ENCODE assay signal across 14 mouse cellular contexts in genomic region chr7:144427460-144427859, GRCm38 (mm10). TPM values are rescaled to one million over a fixed set of nuclear protein-coding genes. Genes with fewer than 3 reads are reported as not detected.
DNase-seq lines count a peak whose midpoint lies in the region; ATAC-seq and TF ChIP-seq lines count a peak whose summit lies in the region.
"Had no signal": no experiment of that assay in that cellular context is flagged by ENCODE, and none has a peak within 500 bp of the region (broad histone marks: within the 10 kb centered on the region; RNA-seq: fewer than 3 reads in every experiment).

No protein-coding gene starts in this region.

- no peak for ATAC-seq in liver, postnatal 0 days
- no peak for ATAC-seq in liver, embryonic 12.5 days
- no peak for ATAC-seq in G1E (ENCODE audit: extremely low read depth, insufficient number of reproducible peaks, low FRiP score, poor library complexity, severe bottlenecking)
- peak; percentile 63 for ATAC-seq in granulocyte monocyte progenitor cell, adult 5-6 weeks (replicated peaks; ENCODE audit: poor library complexity, severe bottlenecking)
- ATAC-seq in midbrain, embryonic 14.5 days (ENCODE audit: low FRiP score, low TSS enrichment): no peak

- H3K9ac ChIP-seq in liver, postnatal 0 days (replicated peaks): no peak overlapping the region
- H3K9ac ChIP-seq in liver, embryonic 12.5 days: no peak overlapping the region
- no peak overlapping the region for H3K9ac ChIP-seq in midbrain, embryonic 14.5 days (replicated peaks; ENCODE audit: low read length)
- H3K9ac ChIP-seq: limb, embryonic 12.5 days; neural tube, embryonic 12.5 days; stomach, embryonic 15.5 days had no signal

- TF ChIP-seq POLR2A in cerebellum, adult 2 months (IDR thresholded peaks at IDR 0.05; ENCODE audit: borderline replicate concordance, insufficient read depth, low read length): no peak

- no peak for DNase-seq in cerebellum, adult 2 months
- DNase-seq in cerebellum, adult 9-11 months: no peak
- DNase-seq in liver, postnatal 0 days: no peak
- no peak for DNase-seq in G1E (ENCODE audit: low spot score)
- DNase-seq in midbrain, embryonic 14.5 days: no peak
- no peak for DNase-seq in layer of hippocampus, adult 8-10 months (ENCODE audit: low spot score in 2 of 2)
- DNase-seq: cerebellum, postnatal 36 days; kidney, adult 18-20 months; right cerebral cortex, adult 18-20 months had no signal

- H3K4me2 ChIP-seq in liver, postnatal 0 days (ENCODE audit: low read depth, low read length): no peak overlapping the region
- no peak overlapping the region for H3K4me2 ChIP-seq in liver, embryonic 12.5 days
- no peak overlapping the region for H3K4me2 ChIP-seq in midbrain, embryonic 14.5 days (ENCODE audit: low read length)
- H3K4me2 ChIP-seq: limb, embryonic 12.5 days; neural tube, embryonic 12.5 days; stomach, embryonic 15.5 days had no signal

- H3K4me1 ChIP-seq in cerebellum, adult 2 months (ENCODE audit: control insufficient read depth, insufficient read depth, low read length): no peaks in the 10 kb centered on the region
- no peaks in the 10 kb centered on the region for H3K4me1 ChIP-seq in liver, postnatal 0 days (ENCODE audit: insufficient read depth)
- H3K4me1 ChIP-seq in liver, embryonic 12.5 days: no peaks in the 10 kb centered on the region
- H3K4me1 ChIP-seq in G1E (ENCODE audit: insufficient read depth, low read depth, low read length): no peaks in the 10 kb centered on the region
- no peaks in the 10 kb centered on the region for H3K4me1 ChIP-seq in midbrain, embryonic 14.5 days (ENCODE audit: control insufficient read depth, insufficient read depth, low read length)
- H3K4me1 ChIP-seq: limb, embryonic 12.5 days; neural tube, embryonic 12.5 days; stomach, embryonic 15.5 days had no signal

- no peaks in the 10 kb centered on the region for H3K27me3 ChIP-seq in cerebellum, adult 2 months (ENCODE audit: control insufficient read depth, insufficient read depth, low read length)
- H3K27me3 ChIP-seq in liver, postnatal 0 days (ENCODE audit: insufficient read depth, low read length): no peaks in the 10 kb centered on the region
- H3K27me3 ChIP-seq in liver, embryonic 12.5 days (replicated peaks): peaks cover 9% of the 10 kb centered on the region; the same call in 1 of the 2 replicates
- peaks cover 60% of the 10 kb centered on the region for H3K27me3 ChIP-seq in G1E (ENCODE audit: insufficient read depth, low read length)
- H3K27me3 ChIP-seq in midbrain, embryonic 14.5 days (ENCODE audit: control insufficient read depth, insufficient read depth, low read length): no peaks in the 10 kb centered on the region
- H3K27me3 ChIP-seq: limb, embryonic 12.5 days; neural tube, embryonic 12.5 days; stomach, embryonic 15.5 days had no signal

- H3K9me3 ChIP-seq in liver, postnatal 0 days (ENCODE audit: low read length): no peaks in the 10 kb centered on the region
- no peaks in the 10 kb centered on the region for H3K9me3 ChIP-seq in liver, embryonic 12.5 days (replicated peaks)
- H3K9me3 ChIP-seq in G1E (replicated peaks): peaks cover 3% of the 10 kb centered on the region; the same call in 1 of the 2 replicates
- no peaks in the 10 kb centered on the region for H3K9me3 ChIP-seq in midbrain, embryonic 14.5 days (ENCODE audit: control insufficient read depth, low read length)
- H3K9me3 ChIP-seq: neural tube, embryonic 12.5 days; stomach, embryonic 15.5 days had no signal

- no peaks in the 10 kb centered on the region for H3K36me3 ChIP-seq in liver, postnatal 0 days (replicated peaks; ENCODE audit: insufficient read depth, low read length)
- no peaks in the 10 kb centered on the region for H3K36me3 ChIP-seq in liver, embryonic 12.5 days
- H3K36me3 ChIP-seq in G1E (replicated peaks): no peaks in the 10 kb centered on the region
- no peaks in the 10 kb centered on the region for H3K36me3 ChIP-seq in midbrain, embryonic 14.5 days (ENCODE audit: control insufficient read depth, insufficient read depth, low read length)
- H3K36me3 ChIP-seq: limb, embryonic 12.5 days; neural tube, embryonic 12.5 days; stomach, embryonic 15.5 days had no signal

- TF ChIP-seq EP300 in liver, postnatal 0 days (IDR thresholded peaks at IDR 0.05; ENCODE audit: low read depth): no peak

- no peak overlapping the region for H3K4me3 ChIP-seq in cerebellum, adult 2 months (replicated peaks; ENCODE audit: insufficient read depth, low read depth, low read length)
- H3K4me3 ChIP-seq in liver, postnatal 0 days (ENCODE audit: low read depth, low read length): no peak overlapping the region
- H3K4me3 ChIP-seq in liver, embryonic 12.5 days: no peak overlapping the region
- H3K4me3 ChIP-seq in G1E (ENCODE audit: low read depth, low read length): no peak overlapping the region
- H3K4me3 ChIP-seq in midbrain, embryonic 14.5 days (replicated peaks; ENCODE audit: low read depth, low read length): no peak overlapping the region
- H3K4me3 ChIP-seq: limb, embryonic 12.5 days; neural tube, embryonic 12.5 days; stomach, embryonic 15.5 days had no signal

- 0 out of 2 replicates have a peak, but pooled peaks have one; percentile 16 for TF ChIP-seq CTCF in cerebellum, adult 2 months (IDR thresholded peaks at IDR 0.05; ENCODE audit: borderline replicate concordance, insufficient read depth, low read depth, low read length)
- peak; percentile 58 for TF ChIP-seq CTCF in liver, postnatal 0 days (IDR thresholded peaks at IDR 0.05; ENCODE audit: low read depth)
- peak; percentile 49 for TF ChIP-seq CTCF in G1E (IDR thresholded peaks at IDR 0.05; ENCODE audit: low read depth, low read length)

- H3K27ac ChIP-seq in cerebellum, adult 2 months (ENCODE audit: insufficient read depth, low read length): no peak overlapping the region
- no peak overlapping the region for H3K27ac ChIP-seq in liver, postnatal 0 days (ENCODE audit: low read depth)
- no peak overlapping the region for H3K27ac ChIP-seq in liver, embryonic 12.5 days
- H3K27ac ChIP-seq in midbrain, embryonic 14.5 days (replicated peaks; ENCODE audit: low read depth, low read length): no peak overlapping the region
- H3K27ac ChIP-seq: limb, embryonic 12.5 days; neural tube, embryonic 12.5 days; stomach, embryonic 15.5 days had no signal

- 75% methylated on average over 3 of the region's 3 CpGs for WGBS in cerebellum, adult 2 months
- WGBS in liver, postnatal 0 days (ENCODE audit: insufficient replicate concordance): 78% methylated on average over 3 of the region's 3 CpGs
- 57% methylated on average over 3 of the region's 3 CpGs for WGBS in liver, embryonic 12.5 days (ENCODE audit: insufficient replicate concordance)
- 69% methylated on average over 3 of the region's 3 CpGs for WGBS in midbrain, embryonic 14.5 days

RNA-seq across cellular contexts. Expression of gene Cttn, which starts 43.3 kb away (rescaled TPM):
- 119 and 131 TPM in 2 replicates for polyA plus RNA-seq in cerebellum, adult 2 months (2012; rRNA removed)
- polyA plus RNA-seq in liver, postnatal 0 days (2015; fragmentation: Nextera tagmentation; extraction: Ambion mirVana): 24.8 and 29.0 TPM in 2 replicates
- polyA plus RNA-seq in liver, embryonic 12.5 days (2016; fragmentation: Nextera tagmentation; extraction: Ambion mirVana): 61.7 and 65.3 TPM in 2 replicates
- total RNA-seq in G1E (2014; fragmentation: Nextera tagmentation) (14.3 and 23.8 TPM in 2 replicates), G1E (2017) (31.8 and 34.1 TPM in 2 replicates)
- polyA plus RNA-seq in G1E (2012): 107 and 119 TPM in 2 replicates
- total RNA-seq in granulocyte monocyte progenitor cell, adult 5-6 weeks (2014; fragmentation: Nextera tagmentation): 1.5 and 2.4 TPM in 2 replicates
- total RNA-seq in granulocyte monocyte progenitor cell, adult 5-6 weeks (2017): 2.3 and 6.8 TPM in 2 replicates
- polyA plus RNA-seq in midbrain, embryonic 14.5 days (2014; fragmentation: Nextera tagmentation; extraction: Ambion mirVana): 136 and 177 TPM in 2 replicates
- total RNA-seq in layer of hippocampus, adult 8-10 months (2022): 100 to 1,000 TPM; 151 to 178 (median 164) TPM
